Mouse (Mus musculus) left cerebral cortex, postnatal 36 days (tissue): ENCODE data around the gene Rab25. TPM values are rescaled to one million over a fixed set of nuclear protein-coding genes. Genes with fewer than 3 reads are reported as not detected.
"Not testable (repeated sequence)": the region's sequence is repeated elsewhere in the genome, so short reads cannot be mapped to it uniquely, and the experiment has no call there.

Source experiments
- DNase-seq, 2 experiments: peaks; one replicate each; pipeline ENCODE4 v3.0.0; 2021 to 2022; ENCODE audit warnings: low spot score in 2 of 2, mixed read lengths in 1 of 2
- intact Hi-C: fragments of 180-260 bp; cut with DNase I; formaldehyde crosslinking; loops from one replicate; pipeline ENCODE4 v1.15.1; 2025
- total RNA-seq, 2 experiments: library from RNA; stranded (reverse); gene quantifications; 2 replicates each; pipeline ENCODE4 v1.2.3; 2021

The Rab25 gene
- total RNA-seq: not detected

DNA sequence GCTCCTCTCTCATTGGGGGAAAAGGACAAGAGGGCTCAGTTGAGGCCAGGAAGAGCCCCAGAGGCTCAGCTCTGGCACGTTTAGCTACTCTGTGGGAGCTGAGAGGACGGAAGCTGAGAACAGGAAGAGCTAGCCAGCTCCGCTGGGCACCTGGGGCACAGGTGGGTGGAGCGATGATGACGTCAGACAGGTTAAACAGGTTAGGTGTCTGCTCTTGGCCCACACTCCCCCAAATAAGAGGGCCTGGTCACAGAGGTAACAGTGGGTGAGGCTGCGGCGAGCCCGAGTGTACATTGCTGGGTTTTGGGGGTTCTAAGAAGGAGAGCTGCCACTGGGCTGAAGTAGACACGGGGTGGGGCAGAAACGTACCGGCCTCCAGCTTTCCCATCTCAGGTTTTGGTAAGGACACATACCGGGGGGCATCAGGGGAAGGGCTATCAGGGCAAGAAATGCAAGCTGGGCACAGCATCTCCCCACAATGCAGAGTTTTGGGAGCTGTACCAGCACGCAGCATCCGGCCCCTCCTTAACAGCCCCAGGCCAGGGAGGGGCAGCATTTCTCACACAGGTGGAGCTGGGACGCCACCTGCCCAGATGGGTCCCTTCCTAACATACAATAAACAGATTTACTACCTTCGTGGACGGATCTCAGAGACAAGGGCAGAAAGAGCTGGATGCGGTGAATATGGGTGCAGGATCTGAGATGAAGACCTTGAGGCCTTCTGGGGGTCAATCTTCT lies at the start of gene Rab25:
Gene Rab25 (minus strand): TSS at position 121 of the 738 bp plus-strand sequence.
- DNase-seq: no peak
- intact Hi-C loops: no loop called here

DNA sequence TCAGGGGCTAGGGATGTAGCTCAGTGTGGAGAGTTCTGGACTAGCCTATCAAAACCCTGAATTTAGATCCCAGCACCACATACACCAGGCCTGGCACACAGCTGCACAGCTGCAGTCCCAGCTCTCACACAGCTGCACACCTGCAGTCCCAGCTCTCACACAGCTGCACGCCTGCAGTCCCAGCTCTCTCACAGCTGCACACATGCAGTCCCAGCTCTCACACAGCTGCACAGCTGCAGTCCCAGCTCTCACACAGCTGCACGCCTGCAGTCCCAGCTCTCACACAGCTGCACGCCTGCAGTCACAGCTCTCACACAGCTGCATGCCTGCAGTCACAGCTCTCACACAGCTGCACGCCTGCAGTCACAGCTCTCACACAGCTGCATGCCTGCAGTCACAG lies 48.4 kb upstream of the Rab25 start:
- DNase-seq, intact Hi-C loops: not testable (repeated sequence)

DNA sequence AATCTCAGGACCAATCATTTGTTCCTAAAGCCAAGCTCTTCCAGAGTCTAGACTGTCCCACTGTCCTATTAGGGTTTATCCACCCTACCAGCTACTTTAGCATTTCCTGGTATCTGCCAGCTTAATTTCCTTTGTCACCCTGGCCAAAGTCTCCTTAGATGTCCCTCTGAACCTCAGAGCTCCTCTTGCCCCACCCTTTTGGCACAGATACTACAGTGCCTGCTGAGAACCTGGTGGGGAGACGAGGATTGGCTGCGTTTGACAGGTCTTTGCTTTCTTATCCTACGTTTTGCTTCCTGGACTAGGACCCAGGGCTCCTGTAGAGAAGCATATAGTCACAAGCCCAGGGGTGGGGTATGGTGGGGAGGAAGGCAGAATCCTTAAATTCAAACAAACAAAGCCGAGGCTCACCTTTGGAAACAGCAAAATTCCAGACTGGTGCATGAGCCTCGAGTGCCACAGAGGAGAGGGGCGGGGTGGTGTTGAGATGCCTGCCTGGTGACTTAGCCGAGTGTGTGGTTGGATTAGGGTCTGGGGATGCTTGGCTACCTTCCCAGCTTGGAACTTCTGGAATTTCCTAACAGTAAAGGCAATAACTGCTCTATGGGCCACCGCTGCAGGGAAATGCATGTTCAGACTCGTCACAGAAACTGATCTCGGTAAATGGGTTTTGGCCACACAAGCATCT lies 45.9 kb upstream of the Rab25 start:
- intact Hi-C loops: loop anchor here (5.0 kb wide), 1 partner anchor 143 kb away; no protein-coding TSS in a partner anchor
- DNase-seq: no peak

DNA sequence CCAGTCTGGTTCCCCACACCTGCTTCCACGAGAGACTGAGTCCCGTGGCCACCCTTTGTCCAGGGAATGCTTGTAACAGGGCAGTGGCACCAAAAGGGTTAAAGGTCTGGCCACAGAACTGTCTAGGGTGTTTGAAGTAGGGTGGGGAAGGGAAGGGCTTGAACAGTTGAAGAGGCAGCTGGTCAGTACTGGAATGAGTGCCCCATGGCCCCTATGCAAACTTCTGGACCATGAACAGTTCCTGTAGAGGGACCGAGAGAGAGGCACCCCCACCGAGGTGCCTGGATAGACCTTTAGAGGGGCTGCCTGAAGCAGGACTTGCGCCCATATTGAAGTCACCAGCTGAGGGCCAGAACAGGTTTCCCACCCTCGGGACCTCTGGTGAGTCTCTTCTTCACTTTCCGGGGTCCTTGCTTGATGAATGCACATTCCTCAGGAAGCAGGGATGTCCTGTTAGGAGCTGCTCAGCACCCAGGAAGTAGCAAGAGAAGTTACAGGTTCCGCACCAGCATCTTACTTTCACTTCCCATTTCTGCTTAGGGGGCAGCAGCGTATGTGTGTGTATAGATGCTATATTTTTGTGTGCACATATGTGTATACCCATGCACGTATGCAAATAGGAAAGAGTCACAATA lies 45.0 kb upstream of the Rab25 start:
- intact Hi-C loops: loop anchor here (5.0 kb wide), 1 partner anchor 144 kb away; no protein-coding TSS in a partner anchor
- DNase-seq: no peak

DNA sequence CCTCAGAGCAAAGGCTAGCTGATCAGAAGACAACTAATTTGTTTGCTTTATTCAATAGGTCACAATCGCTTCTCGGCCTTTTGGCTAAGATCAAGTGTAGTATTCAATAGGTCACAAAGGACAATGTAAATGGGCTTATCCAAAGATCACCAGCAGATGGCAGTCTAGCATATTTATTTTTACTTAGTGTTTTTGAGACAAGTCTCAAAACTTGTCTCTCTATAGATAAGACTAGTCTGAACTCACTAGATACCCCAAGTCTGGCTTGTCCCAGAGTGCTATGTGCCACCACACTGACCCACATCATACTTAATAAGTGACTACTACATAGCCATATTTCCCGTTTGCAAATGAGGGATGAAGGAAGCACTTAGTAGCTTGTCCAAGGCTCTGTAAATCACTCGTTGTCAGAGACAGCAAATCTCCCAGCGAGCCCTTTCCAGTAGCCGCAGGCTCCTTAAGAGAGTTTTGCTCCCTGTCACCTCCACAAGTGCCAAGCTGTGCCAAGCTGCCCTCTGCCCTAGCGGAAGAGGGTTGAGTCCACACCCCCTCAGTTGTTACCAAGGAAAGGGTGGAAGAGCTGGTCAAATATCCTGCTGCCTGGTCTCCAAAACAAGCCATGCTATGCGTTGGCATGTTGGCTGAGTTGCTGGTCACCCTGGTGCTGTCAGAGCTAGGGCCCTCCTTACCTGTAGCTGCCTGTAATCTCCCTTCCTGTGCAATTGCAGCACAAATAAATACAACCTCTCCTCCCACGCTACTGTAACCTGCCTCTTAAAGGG lies 44.0 kb upstream of the Rab25 start:
- intact Hi-C loops: loop anchor here (5.0 kb wide), 1 partner anchor 145 kb away; no protein-coding TSS in a partner anchor
- DNase-seq: no peak

DNA sequence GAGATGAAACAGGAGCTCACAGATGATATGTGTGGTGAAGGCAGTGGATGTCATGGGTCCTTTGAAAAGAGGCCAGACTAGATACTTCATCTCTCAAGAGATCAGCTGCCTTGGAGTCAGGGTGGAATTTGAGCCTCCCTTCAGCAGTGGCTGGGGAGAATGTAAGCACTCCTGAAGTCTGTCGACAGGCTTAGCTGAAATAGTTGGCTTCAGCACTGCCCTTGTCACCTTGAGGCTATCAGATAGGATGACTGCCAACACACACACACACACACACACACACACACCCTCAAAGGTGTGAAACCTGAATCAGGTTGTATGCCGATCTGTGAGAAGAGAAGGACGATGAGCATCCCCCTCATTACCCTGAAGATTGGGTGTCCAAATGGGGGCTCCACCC lies 42.9 kb upstream of the Rab25 start:
- DNase-seq: no peak
- intact Hi-C loops: loop anchor here (5.0 kb wide), 1 partner anchor 146 kb away; no protein-coding TSS in a partner anchor

DNA sequence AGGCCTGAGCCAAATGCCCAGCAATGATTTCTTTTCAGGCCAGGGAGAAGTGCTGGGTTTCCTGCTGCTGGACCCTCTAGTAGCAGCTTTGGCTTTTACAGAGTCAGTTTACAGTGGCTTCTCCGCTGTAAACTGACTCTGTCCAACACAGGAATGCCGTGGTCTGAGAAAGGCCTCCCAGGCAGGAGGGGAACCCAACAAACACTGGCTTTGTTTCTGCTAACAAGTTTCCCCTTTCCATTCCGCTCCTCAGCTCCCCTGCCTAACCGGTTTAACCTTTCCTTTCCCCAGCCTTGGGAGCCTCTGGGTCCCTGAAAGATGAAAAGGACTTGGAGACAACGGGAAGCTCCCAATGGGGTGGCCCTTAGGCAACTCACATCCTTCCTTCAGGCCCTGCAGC lies 42.1 kb upstream of the Rab25 start:
- intact Hi-C loops: loop anchor here (5.0 kb wide), 1 partner anchor 147 kb away; no protein-coding TSS in a partner anchor

DNA sequence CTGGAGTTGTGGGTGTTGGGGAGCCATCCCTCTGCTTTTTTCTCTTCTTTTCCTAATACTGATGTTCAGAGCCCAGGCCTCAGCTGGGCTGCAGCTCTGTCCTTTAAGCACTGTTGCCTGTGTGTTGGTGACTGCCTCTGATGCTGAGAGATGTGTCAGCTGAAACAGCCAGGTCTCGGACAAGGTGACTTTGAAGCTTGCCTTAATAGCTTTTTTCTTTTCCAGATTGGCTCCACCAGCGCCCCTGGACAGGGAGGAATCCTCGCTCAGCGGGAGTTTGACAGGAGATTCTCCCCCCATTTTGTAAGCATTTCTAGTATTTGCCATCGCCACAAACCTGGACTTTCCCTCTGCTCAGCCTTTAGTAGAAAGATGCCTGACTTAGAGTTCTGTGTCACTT lies 38.5 kb upstream of the Rab25 start:
- intact Hi-C loops: no loop called here
- DNase-seq: no peak

More for the DNA sequence above, 42.1 kb upstream of the Rab25 start:
- DNase-seq: no peak

DNA sequence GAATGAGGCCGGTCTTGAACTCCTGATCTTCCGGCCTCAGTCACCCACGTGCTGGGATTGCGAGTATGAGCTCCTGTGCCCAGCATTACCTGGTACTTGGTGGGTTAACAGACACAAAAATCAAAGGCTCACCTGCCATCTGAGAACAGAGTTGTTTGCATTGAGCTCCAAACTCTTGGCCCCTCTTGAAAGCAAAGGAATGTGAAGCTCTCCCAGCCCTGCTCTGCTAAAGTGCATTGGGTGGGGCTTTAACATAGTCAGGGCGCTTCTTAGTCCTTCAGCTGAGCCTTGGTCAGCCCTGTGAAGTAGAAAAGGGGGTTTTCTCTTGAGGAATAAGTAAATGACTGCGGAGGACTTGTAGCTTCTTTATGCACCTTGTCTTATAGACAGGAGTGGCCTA lies 37.7 kb upstream of the Rab25 start:
- intact Hi-C loops: no loop called here
- DNase-seq: no peak

DNA sequence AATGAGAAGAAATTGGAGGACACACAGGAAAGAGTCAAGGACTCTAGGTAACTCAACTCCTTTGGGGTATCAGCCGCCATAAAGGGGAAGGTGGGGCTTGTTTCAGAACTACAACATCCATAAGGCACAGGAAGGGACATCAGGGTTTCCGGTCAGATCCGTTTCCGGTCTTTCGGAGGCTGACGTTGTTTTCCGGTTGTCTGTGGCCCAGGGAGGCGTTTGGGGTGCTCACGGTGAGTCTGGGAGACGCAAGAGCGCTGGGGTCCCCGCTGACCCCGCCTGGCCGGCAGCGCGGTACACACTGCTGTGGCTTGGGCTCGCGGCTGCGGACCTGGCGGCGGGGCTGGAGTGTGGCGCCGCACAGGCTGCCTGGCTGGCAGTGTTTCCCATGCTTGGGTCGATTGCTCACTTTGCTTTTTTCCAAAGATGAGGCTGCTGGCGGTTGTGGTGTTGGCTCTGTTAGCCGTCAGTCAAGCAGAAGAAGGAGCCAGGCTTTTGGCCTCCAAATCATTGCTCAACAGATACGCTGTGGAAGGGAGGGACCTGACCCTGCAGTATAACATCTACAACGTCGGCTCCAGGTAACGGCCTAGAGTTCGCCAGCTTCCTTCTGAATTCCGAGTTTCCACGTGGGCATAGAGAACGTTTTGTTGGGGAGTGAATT lies 31.5 kb upstream of the Rab25 start:
- peak; percentile 79 to 80 for DNase-seq
- intact Hi-C loops: no loop called here

DNA sequence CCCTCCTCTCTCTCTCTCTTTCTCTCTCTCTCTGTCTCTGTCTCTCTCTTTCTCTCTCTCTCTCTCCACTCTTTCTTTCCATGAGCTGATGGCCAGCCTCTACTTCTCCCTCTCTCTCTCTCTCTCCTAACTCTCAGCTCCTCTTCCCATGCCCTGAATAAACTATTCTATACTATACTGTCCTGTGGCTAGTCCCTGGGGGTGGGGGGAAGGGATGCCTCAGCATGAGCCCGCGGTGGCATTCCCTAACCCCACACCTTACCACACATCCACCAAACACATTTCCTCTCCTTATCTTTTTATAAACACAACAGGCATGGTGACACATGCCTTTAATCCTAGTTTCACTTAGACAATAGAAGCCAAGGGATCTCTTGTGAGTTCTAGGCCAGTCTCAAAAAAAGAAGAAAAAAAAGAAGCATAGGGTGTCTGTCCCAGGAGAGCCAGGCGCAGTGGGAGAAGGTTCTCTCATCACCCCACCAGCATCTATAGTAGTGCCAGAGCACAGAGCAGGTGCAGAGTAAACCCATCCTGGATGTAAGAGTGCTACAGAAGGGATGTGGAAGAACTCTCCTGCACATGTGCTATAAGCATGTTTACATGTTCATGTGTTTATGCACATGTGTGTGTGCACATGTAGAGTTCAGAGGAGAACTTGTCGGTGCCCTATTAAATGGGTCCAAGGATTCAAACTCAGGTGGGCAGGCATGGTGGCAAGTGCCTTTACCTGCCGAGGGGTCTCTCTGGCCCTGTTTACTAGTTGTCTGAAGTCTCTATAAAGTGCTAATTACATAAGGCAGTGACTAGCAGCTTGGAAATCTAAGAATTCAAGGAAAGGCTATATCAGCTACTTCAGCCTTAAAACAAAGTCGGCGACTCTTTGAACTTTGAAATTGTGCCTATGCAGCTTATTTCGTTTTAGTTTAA lies 30.7 kb upstream of the Rab25 start:
- intact Hi-C loops: no loop called here

DNA sequence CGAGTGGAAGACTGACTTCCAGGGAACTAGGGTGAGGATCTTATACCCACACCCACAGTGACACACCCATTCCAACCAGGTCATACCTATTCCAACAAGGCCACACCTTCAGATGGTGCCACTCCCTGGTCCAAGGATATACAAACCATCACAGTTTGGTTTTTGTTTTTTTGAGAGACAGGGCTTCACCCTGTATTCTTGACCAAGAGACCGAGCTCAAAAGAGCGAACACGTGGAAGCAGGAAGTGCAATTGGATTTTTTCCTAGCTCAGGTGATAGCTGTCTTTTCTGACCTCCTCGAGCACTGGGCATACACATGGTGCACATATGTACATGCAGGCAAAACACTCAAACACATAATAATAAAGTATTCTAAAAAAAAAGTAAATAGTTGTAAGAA lies 29.7 kb upstream of the Rab25 start:
- intact Hi-C loops: loop anchor here (2.0 kb wide), 1 partner anchor 47 kb away; no protein-coding TSS in a partner anchor

More for the DNA sequence above, 30.7 kb upstream of the Rab25 start:
- DNase-seq: no peak

DNA sequence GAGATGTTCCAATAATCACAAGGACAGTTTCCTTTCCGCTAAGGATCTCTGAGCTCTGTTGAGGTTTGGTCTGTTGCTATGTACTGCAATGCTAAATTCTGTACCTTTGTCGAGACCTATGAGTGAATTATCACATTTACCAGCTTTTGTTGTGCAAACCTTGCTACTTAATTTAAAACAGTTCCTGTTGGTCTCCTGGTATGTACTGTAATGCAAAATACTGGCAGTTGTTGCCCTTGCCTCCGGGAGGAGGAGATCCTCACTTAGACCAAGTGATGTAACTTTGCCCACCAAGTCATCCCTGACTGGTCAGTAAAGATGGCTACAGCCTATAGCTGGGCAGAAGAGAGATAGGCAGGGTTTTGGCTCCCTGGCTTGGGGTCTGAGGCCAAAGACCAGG lies 27.4 kb upstream of the Rab25 start, which contains the start of gene Ssr2:
Gene Ssr2 (plus strand): TSS at position 337 of the 400 bp plus-strand sequence.
- intact Hi-C loops: no loop called here
- no peak for DNase-seq

More for the DNA sequence above, 29.7 kb upstream of the Rab25 start:
- not testable (repeated sequence) for DNase-seq

DNA sequence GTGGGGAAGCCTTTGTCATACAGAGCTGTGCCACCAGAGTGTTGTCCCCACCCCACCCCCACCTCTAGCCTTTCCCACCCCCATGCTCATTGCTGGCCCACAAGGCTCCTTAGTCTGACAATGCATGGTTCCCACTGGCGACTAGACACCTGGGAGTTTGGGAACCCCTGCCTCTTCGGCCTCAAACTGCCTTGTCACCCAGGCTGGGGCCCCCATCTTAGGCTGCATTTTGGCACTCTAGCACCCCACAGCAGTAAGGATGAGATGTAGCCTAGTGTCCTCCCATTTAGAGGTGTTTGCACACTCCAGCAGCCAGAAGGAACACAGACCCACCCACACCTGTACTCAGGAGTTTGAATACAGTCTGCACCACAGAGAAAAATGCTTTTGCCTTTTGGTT lies 25.7 kb upstream of the Rab25 start:
- intact Hi-C loops: no loop called here

DNA sequence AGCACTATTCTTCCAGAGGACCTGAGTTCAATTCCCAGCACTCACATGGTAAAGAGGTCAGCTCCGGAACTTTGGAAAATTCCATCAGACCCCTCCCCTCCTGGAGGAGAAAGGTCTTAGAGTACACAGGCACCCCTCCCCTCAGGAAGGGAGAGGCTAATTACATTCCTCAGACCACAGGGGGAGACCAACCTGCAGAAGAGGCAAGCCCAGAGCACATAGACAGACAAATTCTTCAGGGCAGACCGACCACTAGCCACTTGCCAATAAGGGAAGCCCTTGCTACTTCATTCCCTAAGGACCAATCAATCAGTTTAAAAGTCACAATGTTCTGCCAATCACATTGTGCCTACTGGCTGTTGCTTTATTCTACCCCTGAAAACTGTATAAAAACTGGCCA lies 24.7 kb upstream of the Rab25 start:
- intact Hi-C loops: no loop called here

More for the DNA sequence above, 25.7 kb upstream of the Rab25 start:
- no peak for DNase-seq

DNA sequence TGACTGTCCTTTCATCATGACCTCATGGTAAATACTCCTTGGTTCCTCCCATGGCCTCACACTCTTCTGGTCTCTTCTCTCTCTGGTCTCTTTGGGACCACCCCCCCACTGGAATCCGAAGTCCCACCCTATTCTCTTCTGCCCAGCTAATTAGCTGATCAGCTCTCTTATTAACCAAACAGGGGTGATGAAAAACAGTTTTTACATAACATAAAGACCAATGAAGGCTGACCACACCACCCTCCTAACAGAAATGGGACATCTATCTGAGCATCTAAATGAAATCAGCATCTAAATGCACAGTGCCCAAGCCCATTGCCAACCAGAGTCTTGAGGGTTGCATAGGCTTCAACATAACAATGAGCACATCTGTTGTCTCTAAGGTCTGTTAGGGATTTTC lies 23.8 kb upstream of the Rab25 start:
- intact Hi-C loops: no loop called here
- no peak for DNase-seq

More for the DNA sequence above, 24.7 kb upstream of the Rab25 start:
- no peak for DNase-seq

DNA sequence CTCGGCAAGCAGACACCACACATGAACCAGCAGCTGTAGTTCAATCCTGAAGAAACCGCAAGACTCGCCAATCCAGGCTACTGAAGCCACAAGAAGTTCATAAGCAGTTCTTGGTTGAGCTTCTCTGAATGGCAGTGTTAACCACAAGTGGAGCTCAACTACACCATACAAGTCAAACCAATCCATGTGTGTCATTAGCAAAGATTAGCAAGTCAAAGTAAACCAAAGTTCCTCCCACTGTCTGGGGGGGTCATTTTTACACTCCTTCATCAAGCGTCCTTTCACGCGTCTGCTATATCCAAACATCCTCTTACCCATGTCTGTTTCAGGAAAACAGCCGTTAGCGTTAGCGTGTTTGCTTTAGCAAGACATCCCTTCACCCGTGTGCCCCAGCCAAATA lies 22.2 kb upstream of the Rab25 start:
- DNase-seq: no peak
- intact Hi-C loops: no loop called here

DNA sequence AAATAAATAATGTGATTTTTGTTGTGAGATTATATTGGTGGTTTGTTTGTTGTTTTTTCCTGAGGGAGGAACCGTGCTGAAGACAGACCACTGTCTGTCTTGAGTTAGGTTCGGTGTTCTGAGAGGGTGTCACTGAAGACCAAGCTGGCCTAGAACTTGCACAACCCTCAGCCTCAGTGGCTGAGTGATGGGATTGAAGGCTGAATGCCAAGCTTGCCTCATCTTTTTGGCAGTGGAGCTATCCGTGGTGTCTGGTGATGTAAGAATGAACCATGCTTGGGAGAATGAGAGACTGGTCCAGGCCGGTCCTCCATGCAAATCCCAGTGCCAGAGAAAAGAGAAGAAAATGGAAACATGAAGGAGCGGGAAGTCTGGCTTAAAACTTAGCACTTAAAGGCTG lies 21.6 kb upstream of the Rab25 start:
- intact Hi-C loops: no loop called here
- no peak for DNase-seq
